Mouse (Mus musculus) G1E (cell line): ENCODE data around the gene Sap30l.

Source experiments
- CTCF ChIP-seq: IDR thresholded peaks from 2 replicates; pipeline ENCODE4 v1.5.1; 2012; ENCODE audit warnings: low read depth, low read length, inconsistent platforms, mixed read lengths
- GATA1 ChIP-seq: IDR thresholded peaks from 2 replicates; pipeline ENCODE4 v1.6.1; 2012; ENCODE audit warnings: borderline replicate concordance, low read length, inconsistent platforms, mixed read lengths
- GATA2 ChIP-seq: IDR thresholded peaks from 2 replicates; pipeline ENCODE4 v1.6.1; 2012; ENCODE audit warnings: low read depth, low read length, inconsistent platforms, borderline replicate concordance
- TAL1 ChIP-seq: conservative IDR thresholded peaks from 2 replicates; pipeline ENCODE4 v1.6.1; 2012; ENCODE audit warnings: low read depth, low read length, inconsistent platforms, mixed read lengths

- TF ChIP-seq TAL1, result no peak
- peak; percentile 36 for TF ChIP-seq CTCF
- TF ChIP-seq GATA1, result no peak
- no peak for TF ChIP-seq GATA2
Observed at GRCm38 (mm10) chr11:57787913-57788312, 13.5 kb upstream of the Sap30l start.
